Mouse (Mus musculus) cortical plate, adult 2 months (tissue): ENCODE data around the gene Chd2. TPM values are rescaled to one million over a fixed set of nuclear protein-coding genes. Genes with fewer than 3 reads are reported as not detected.
A peak's percentile ranks its signal among the peaks of the same experiment; 100 is the strongest.

Experiments
- H3K27ac ChIP-seq: fragments of 200-500 bp; 2 replicates; pipeline ENCODE4 v1.5.1; 2012; ENCODE audit warnings: low read length, control low read depth, inconsistent platforms; ENCODE audit not compliant: insufficient read depth
- H3K4me1 ChIP-seq: fragments of 200-500 bp; 2 replicates; pipeline ENCODE4 v1.6.1; 2011; ENCODE audit warnings: low read length; ENCODE audit not compliant: control insufficient read depth, insufficient read depth
- H3K4me3 ChIP-seq: fragments of 200-500 bp; 2 replicates; pipeline ENCODE4 v1.5.1; 2011; ENCODE audit warnings: mild to moderate bottlenecking, low read length, control low read depth; ENCODE audit not compliant: insufficient read depth
- CTCF ChIP-seq: fragments of 200-500 bp; IDR thresholded peaks from 2 replicates; pipeline ENCODE4 v1.5.1; 2011; ENCODE audit warnings: mild to moderate bottlenecking, control low read depth, low read length; ENCODE audit not compliant: insufficient read depth; ENCODE audit errors: extremely low read depth
- POLR2A ChIP-seq: fragments of 200-500 bp; IDR thresholded peaks from 2 replicates; pipeline ENCODE4 v1.6.1; 2011; ENCODE audit warnings: mild to moderate bottlenecking, low read length, control low read depth; ENCODE audit not compliant: insufficient read depth; ENCODE audit errors: extremely low read depth
- polyA plus RNA-seq: library from polyadenylated mRNA; depleted of rRNA; stranded (reverse); fragments of >200 nt; gene quantifications from 2 replicates; pipeline ENCODE4 v1.2.3, GENCODE M21; 2012

Chd2 gene
- polyA plus RNA-seq, 1 experiment: 33.5 TPM

DNA sequence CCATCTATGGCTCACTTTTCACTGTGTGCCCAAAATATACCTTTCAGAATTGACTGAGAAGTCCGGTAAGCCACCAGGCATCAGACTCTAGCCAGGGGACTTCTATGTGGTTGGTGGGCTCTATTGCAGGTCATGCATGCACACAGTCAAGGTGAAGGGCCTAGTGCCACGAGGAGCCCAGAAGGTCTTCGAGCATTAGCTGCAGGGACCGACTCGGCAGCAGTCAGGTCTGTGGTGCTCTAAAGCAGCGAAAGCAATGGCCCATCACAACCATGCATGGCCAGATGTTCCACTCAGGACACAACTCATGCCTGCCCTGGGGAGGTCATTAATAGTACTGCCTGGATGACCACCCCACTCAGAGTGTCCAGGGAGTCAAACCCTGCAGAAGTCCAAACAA, 113.8 kb downstream of the Chd2 start:
- H3K27ac ChIP-seq: no peak overlapping the region
- 0 out of 2 replicates have a peak, but pooled peaks cover 3% of the 10 kb centered on the region for H3K4me1 ChIP-seq
- TF ChIP-seq POLR2A (no peak), CTCF (no peak)
- no peak overlapping the region for H3K4me3 ChIP-seq

DNA sequence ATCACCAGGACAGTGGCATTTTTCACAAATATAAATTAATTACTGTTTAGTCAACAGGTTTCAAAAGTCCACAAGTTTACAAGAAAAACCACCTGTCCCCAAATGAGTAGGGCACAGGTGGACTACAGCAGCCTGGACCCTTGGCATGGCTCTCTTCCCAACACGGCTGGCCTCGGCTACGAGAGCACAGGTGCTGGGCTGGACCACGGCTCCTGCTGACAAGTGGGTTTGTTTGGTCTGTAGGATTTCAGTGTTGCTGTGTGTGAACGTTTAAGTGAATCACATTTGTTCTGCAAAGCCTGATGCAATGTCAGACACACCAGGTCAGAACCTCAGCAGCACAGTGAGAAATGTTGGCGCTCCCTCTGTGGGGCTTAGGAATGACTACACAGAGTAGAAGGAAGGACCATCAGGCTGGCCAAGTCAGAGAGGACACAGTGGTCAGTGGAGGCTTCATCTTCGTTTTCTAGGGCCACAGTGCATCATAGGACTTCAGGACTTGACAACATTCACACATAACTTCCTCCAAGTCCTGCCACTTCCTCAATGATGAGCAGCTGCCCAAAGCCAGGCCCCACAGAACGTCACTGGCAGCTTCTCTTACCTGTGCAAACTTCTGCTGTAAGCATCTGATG, 114.8 kb downstream of the Chd2 start:
- H3K4me1 ChIP-seq: 0 out of 2 replicates have a peak, but pooled peaks cover 3% of the 10 kb centered on the region
- no peak overlapping the region for H3K27ac ChIP-seq
- TF ChIP-seq POLR2A (no peak), CTCF (no peak)
- no peak overlapping the region for H3K4me3 ChIP-seq

DNA sequence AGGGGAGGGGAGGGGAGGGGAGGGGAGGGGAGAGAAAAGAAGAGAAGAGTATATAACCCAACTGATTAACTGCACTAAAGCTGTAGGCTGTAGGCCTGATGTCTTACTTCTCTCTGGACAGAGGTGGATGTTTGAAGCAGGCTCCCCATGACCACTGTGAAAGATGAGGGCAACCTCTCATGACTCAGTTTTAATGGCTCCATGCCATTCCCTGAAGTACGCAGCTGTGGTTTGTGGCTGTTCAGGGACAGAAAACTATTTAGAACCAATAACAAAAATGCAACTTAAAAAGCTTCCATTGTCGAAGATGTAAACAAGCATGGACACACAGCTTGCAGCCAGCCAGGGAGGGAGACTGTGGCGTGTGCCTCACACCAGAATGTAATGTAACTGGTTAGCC, 115.4 kb downstream of the Chd2 start:
- H3K4me3 ChIP-seq: no peak overlapping the region
- H3K4me1 ChIP-seq: 0 out of 2 replicates have a peak, but pooled peaks cover 3% of the 10 kb centered on the region

DNA sequence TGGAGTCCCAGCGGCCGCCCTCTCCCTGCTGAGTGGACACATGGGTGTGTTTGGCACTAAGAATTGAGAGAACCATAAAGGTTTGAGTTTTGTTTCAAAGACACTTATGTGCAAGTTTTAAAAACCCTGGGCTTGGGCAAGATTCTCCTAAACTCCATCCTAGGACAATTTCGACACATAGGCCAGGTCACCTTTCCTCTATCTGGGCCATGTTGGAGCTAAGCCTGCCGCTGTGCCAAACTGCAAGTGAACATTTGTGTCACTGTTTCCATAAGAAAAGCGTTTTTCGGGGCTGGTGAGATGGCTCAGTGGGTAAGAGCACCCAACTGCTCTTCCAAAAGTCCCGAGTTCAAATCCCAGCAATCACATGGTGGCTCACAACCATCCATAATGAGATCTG, 116.2 kb downstream of the Chd2 start:
- TF ChIP-seq POLR2A: no peak
- TF ChIP-seq CTCF: no peak
- H3K4me3 ChIP-seq: no peak overlapping the region
- peak overlapping the region; percentile 42; the same call in 1 of the 2 replicates for H3K27ac ChIP-seq
- 0 out of 2 replicates have a peak, but pooled peaks cover 3% of the 10 kb centered on the region for H3K4me1 ChIP-seq

More for the DNA sequence above, 115.4 kb downstream of the Chd2 start:
- TF ChIP-seq POLR2A: no peak
- TF ChIP-seq CTCF: no peak
- H3K27ac ChIP-seq: no peak overlapping the region

DNA sequence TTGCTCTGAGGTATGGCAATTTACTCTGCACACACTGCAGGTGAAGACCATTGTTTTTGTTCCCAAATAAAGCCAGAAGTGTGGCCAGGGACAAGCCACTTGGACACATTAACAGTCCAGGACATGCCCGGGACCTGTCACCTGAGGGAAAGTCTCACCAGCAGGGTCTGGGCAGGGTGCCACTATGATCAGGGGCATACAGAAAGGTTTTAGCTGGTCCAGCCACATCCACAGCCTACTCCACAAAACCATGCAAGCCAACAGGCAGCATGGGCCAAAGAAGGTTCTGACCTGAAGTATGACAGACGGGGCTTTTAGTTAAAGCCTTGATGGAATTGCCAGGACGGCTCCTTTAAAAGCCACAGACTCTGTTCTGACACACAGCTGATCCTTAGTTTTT, 116.9 kb downstream of the Chd2 start:
- peak overlapping the region; percentile 64 for H3K27ac ChIP-seq
- TF ChIP-seq POLR2A (no peak), CTCF (no peak)
- H3K4me1 ChIP-seq: 0 out of 2 replicates have a peak, but pooled peaks cover 3% of the 10 kb centered on the region
- H3K4me3 ChIP-seq: no peak overlapping the region

DNA sequence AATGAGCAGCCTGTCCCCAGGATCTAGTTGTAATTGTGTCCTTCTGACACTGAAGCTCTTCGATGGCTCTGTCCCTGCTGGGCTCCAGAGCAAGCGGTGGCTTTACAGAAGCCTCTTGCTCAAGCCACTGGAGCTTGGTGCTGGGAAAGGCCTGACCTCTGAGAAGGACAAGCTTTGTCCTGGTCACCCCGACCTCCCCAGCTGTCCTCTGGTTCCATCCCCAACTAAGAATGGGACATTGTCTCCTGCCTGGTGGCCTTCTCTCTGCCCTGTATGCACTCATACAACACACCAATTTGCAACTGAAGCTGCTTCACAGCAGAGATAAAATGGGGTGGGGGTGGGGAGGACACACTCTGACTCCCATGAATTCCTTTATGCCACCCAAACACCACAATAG, 117.4 kb downstream of the Chd2 start:
- H3K4me3 ChIP-seq: no peak overlapping the region
- TF ChIP-seq CTCF (no peak), POLR2A (no peak)
- peak overlapping the region; percentile 81 for H3K27ac ChIP-seq
- 0 out of 2 replicates have a peak, but pooled peaks cover 3% of the 10 kb centered on the region for H3K4me1 ChIP-seq

DNA sequence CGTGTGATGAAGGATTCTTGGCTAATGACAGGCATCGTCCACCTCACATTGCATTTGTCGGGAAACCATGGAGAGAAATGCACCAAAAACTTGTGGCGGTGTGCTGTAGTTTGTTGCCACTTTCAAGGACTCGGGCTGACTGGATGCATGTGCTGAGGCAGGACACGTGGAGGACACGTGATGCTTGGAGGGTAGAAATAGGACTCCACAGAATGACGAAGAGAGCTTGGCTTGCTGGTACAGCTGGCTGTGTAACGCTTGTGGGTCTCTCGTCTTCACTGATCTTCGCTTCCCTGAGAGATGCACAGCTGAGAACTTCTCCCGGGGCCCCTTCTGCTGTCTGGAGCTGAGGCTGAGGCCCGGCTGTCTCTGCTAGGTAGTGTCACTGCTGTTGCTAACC, 118.4 kb downstream of the Chd2 start:
- Histone ChIP-seq H3K27ac (no peak overlapping the region), H3K4me1 (0 out of 2 replicates have a peak, but pooled peaks cover 3% of the 10 kb centered on the region), H3K4me3 (no peak overlapping the region)
- TF ChIP-seq POLR2A: peak; percentile 43; the same call in 1 of the 2 replicates
- TF ChIP-seq CTCF: no peak

DNA sequence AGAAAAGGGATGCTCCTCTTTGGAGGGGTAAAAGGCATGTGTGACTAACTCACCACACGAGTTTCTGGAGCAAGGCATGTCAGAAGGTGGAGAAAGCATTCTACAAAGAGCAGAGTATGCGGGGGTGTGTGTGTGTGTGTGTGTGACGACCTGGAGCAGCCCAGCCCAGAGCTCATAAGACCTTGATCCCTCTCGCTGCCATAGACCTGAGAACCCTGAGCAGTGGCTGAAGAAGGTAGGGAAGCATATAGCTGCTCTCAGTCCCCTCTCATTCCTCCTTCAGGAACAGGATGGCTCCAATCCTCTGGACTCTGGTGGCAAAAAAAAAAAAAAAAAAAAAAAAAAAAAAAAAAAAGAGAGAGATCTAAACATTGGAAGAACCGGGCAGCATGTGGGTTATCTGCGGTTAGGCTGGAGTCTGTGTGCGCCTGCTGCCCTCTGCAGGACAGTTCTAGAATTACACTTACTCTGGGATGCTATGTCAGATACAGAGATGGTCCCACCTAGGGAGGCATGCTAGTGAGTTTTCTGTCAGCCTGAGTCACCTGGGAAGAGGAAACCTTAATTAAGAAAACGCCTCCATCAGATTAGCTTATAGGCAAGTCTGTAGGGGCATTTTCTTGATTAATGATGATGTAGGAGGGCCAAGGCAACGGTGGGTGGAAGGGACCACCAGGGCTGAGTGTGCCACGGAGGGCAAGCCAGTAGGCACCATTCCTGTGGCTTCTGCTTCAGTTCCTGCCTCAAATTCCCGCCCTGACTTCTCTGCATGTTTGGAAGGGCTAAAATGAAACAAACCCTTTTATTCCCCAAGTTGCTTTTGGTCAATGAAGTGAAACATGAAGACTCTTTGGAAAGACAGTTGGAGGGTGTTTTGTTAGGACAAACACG, 119.2 kb downstream of the Chd2 start:
- no peak overlapping the region for H3K4me3 ChIP-seq
- 0 out of 2 replicates have a peak, but pooled peaks cover 3% of the 10 kb centered on the region for H3K4me1 ChIP-seq
- no peak overlapping the region for H3K27ac ChIP-seq
- TF ChIP-seq POLR2A (no peak), CTCF (peak; percentile 93)

DNA sequence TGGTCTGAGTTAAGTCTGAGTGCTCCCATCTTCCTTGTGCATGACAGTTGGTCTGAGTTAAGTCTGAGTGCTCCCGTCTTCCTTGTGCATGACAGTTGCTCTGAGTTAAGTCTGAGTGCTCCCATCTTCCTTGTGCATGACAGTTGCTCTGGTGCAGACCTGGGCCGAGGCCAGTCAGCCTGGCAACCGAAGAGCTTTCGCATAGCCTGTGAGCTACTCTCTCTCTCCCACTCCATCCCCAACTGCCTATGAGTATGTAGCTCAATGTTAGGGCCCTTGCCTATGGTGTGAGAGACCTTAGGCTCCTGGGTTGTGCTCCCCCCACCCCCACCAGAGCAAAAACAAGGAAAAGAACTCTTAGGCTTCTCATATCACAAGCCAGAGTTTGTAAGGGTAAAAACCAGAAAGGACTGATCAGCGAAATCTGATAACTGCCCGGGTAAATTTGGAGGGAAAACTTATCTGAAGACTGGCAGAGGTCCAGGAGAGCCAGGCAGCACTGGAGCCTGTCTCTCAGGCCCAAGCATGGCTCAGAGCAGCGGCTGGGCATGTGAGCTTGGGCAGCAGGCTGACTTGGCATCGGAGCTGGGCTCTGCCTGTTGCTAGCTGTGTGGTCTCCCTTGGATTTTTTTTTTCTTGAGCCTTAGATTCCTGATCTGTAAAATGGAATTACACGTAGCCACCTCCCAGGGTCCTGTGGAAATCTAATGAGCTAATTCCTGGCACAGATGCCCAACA, 120.2 kb downstream of the Chd2 start:
- H3K4me1 ChIP-seq: 0 out of 2 replicates have a peak, but pooled peaks cover 3% of the 10 kb centered on the region
- no peak overlapping the region for H3K27ac ChIP-seq
- H3K4me3 ChIP-seq: no peak overlapping the region
- TF ChIP-seq POLR2A (no peak), CTCF (no peak)
